Mouse (Mus musculus): ENCODE measurements at regions not wholly inside any gene's neighbourhood (a gene's known extent, or its start where the extent isn't known, plus 50 kb on each side); places are given as distances from the start of the nearest gene placed in this dataset.

- Histone ChIP-seq H3K27me3 (replicated peaks; ENCODE audit: control insufficient read depth, insufficient read depth, low read length) (no peaks in the 10 kb centered on the region), H3K4me3 (ENCODE audit: low read depth, low read length) (no peak overlapping the region), H3K36me3 (ENCODE audit: control insufficient read depth, insufficient read depth, low read length) (no peaks in the 10 kb centered on the region), H3K9me3 (ENCODE audit: control insufficient read depth, low read length) (no peaks in the 10 kb centered on the region), H3K4me1 (replicated peaks; ENCODE audit: control insufficient read depth, insufficient read depth, low read length) (no peaks in the 10 kb centered on the region; the same call in 1 of the 2 replicates), H3K27ac (ENCODE audit: low read depth, low read length) (no peak overlapping the region), H3K4me2 (no peak overlapping the region), H3K9ac (ENCODE audit: low read depth, low read length) (no peak overlapping the region)
- ATAC-seq (replicated peaks; ENCODE audit: low FRiP score) (peak; percentile 39), DNase-seq (ENCODE audit: low spot score) (peak; percentile 39)
- 17% methylated on average over 7 of the region's 7 CpGs for WGBS
Measured at GRCm38 (mm10) chr1:193449394-193450103, 79.5 kb upstream of the Camk1g start.

DNA sequence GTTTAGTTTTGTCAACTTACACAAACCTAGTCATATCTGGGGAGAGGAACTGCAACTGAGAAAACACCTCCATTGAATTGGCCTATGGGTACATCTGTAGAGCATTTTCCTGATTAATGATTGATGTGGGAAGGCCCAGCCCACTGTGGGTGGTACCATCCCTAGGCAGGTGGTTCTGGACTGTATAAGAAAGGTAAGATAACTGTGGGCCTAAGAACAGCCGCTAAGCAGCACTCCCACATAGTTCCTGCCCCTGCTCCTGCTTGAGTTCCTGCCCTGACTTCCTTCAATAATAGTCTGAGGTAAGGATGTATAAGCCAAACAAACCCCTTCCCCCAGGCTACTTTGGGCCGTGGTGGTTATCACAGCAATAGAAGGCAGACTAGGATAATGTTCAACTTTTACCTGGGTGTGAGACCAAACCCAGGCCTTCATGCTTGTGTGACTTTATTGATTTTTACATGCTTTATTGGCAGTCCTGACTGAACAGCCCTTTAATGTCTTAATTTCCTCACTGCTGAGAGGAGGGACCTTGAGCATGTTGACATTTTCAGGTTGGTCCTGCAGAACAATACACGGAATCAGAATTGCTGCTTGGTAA is 78.8 kb upstream of the Camk1g start:
- WGBS, result 55% methylated on average over 3 of the region's 3 CpGs
- ATAC-seq (replicated peaks; ENCODE audit: low FRiP score), result no peak
- Histone ChIP-seq H3K4me2 (no peak overlapping the region), H3K4me3 (ENCODE audit: low read depth, low read length) (no peak overlapping the region), H3K27ac (ENCODE audit: low read depth, low read length) (no peak overlapping the region), H3K4me1 (replicated peaks; ENCODE audit: control insufficient read depth, insufficient read depth, low read length) (no peaks in the 10 kb centered on the region; the same call in 1 of the 2 replicates), H3K9ac (ENCODE audit: low read depth, low read length) (no peak overlapping the region), H3K27me3 (replicated peaks; ENCODE audit: control insufficient read depth, insufficient read depth, low read length) (no peaks in the 10 kb centered on the region), H3K36me3 (ENCODE audit: control insufficient read depth, insufficient read depth, low read length) (no peaks in the 10 kb centered on the region), H3K9me3 (ENCODE audit: control insufficient read depth, low read length) (no peaks in the 10 kb centered on the region)
- DNase-seq (ENCODE audit: low spot score), result no peak

DNA sequence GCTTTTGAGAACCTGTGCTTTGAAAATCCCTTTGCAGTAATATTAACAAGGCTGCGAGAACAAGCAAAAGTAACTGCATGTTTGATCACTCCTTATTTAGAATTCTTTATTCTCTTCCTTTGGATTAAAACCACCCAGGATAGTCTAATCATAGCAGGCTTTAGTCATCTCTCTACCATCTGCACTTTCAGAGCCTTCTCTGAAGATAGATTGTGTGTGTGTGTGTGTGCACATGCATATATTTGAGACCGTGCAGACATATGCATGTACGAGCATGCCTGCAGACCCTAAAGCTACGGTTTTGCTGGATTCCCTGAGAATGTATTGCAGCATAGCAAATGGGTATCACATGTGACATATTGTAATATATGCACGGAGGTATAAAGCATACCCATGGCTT is 77.5 kb upstream of the Camk1g start:
- 85% methylated on average over 5 of the region's 5 CpGs for WGBS
- Histone ChIP-seq H3K4me3 (ENCODE audit: low read depth, low read length) (no peak overlapping the region), H3K36me3 (ENCODE audit: control insufficient read depth, insufficient read depth, low read length) (no peaks in the 10 kb centered on the region), H3K4me2 (no peak overlapping the region), H3K27ac (ENCODE audit: low read depth, low read length) (no peak overlapping the region), H3K9ac (ENCODE audit: low read depth, low read length) (no peak overlapping the region), H3K4me1 (replicated peaks; ENCODE audit: control insufficient read depth, insufficient read depth, low read length) (no peaks in the 10 kb centered on the region; the same call in 1 of the 2 replicates), H3K9me3 (ENCODE audit: control insufficient read depth, low read length) (no peaks in the 10 kb centered on the region), H3K27me3 (replicated peaks; ENCODE audit: control insufficient read depth, insufficient read depth, low read length) (no peaks in the 10 kb centered on the region)
- ATAC-seq (replicated peaks; ENCODE audit: low FRiP score), result no peak
- DNase-seq (ENCODE audit: low spot score), result no peak

DNA sequence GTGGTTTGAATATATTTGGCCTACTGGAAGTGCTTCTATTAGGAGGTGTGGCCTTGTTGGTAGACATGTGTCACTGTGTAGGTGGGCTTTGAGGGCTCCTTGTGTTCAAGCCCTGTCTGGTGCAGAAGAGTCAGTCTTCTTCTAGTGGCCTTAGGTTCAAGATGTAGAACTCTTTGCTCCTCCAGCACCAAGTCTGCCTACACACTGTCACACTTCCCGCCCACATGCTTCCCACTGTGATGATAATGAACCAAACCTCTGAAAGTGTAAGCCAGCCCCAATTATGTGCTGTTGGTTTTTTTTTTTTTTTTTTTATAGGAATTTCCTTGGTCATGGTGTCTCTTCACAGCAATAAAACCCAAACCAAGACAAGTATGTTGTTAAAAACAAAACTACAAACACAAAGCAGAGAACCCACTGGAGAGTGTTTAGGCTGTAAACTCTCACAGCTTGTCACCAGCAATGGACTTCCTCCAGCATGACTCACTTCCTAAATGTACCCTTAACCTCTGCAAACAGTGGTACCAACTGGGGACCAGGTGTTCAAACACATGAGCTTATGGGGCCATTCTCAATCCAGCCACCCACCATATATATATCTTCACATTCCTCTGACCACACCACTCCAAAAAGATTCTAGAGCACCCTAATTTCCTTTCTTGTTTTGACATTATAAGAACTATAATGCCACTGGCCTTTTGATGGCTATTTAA is 74.0 kb upstream of the Camk1g start:
- DNase-seq (ENCODE audit: low spot score), result no peak

GRCm38 (mm10) chr1:193440512-193440911 is 70.4 kb upstream of the Camk1g start:
- Histone ChIP-seq H3K4me2 (no peak overlapping the region), H3K27me3 (replicated peaks; ENCODE audit: control insufficient read depth, insufficient read depth, low read length) (no peaks in the 10 kb centered on the region), H3K4me3 (ENCODE audit: low read depth, low read length) (no peak overlapping the region), H3K9ac (ENCODE audit: low read depth, low read length) (no peak overlapping the region), H3K27ac (ENCODE audit: low read depth, low read length) (no peak overlapping the region), H3K4me1 (replicated peaks; ENCODE audit: control insufficient read depth, insufficient read depth, low read length) (no peaks in the 10 kb centered on the region), H3K36me3 (ENCODE audit: control insufficient read depth, insufficient read depth, low read length) (no peaks in the 10 kb centered on the region), H3K9me3 (ENCODE audit: control insufficient read depth, low read length) (no peaks in the 10 kb centered on the region)
- WGBS, result 0% methylated on average over 1 of the region's 1 CpGs
- DNase-seq (ENCODE audit: low spot score) (no peak), ATAC-seq (replicated peaks; ENCODE audit: low FRiP score) (no peak; the same call in 1 of the 2 replicates)

More for the DNA sequence above, 74.0 kb upstream of the Camk1g start:
- Histone ChIP-seq H3K4me3 (ENCODE audit: low read depth, low read length) (no peak overlapping the region), H3K9me3 (ENCODE audit: control insufficient read depth, low read length) (no peaks in the 10 kb centered on the region), H3K36me3 (ENCODE audit: control insufficient read depth, insufficient read depth, low read length) (no peaks in the 10 kb centered on the region), H3K9ac (ENCODE audit: low read depth, low read length) (no peak overlapping the region), H3K4me1 (replicated peaks; ENCODE audit: control insufficient read depth, insufficient read depth, low read length) (no peaks in the 10 kb centered on the region), H3K4me2 (no peak overlapping the region), H3K27ac (ENCODE audit: low read depth, low read length) (no peak overlapping the region), H3K27me3 (replicated peaks; ENCODE audit: control insufficient read depth, insufficient read depth, low read length) (no peaks in the 10 kb centered on the region)
- 73% methylated on average over 1 of the region's 1 CpGs for WGBS
- no peak for ATAC-seq (replicated peaks; ENCODE audit: low FRiP score)

- Histone ChIP-seq H3K27ac (ENCODE audit: low read depth, low read length) (no peak overlapping the region), H3K36me3 (ENCODE audit: control insufficient read depth, insufficient read depth, low read length) (no peaks in the 10 kb centered on the region), H3K27me3 (replicated peaks; ENCODE audit: control insufficient read depth, insufficient read depth, low read length) (no peaks in the 10 kb centered on the region), H3K9me3 (ENCODE audit: control insufficient read depth, low read length) (no peaks in the 10 kb centered on the region), H3K4me2 (no peak overlapping the region), H3K9ac (ENCODE audit: low read depth, low read length) (no peak overlapping the region), H3K4me1 (replicated peaks; ENCODE audit: control insufficient read depth, insufficient read depth, low read length) (no peaks in the 10 kb centered on the region), H3K4me3 (ENCODE audit: low read depth, low read length) (no peak overlapping the region)
- DNase-seq (ENCODE audit: low spot score) (no peak), ATAC-seq (replicated peaks; ENCODE audit: low FRiP score) (no peak)
- 70% methylated on average over 4 of the region's 4 CpGs for WGBS
Measured at GRCm38 (mm10) chr1:193434281-193434680, 64.2 kb upstream of the Camk1g start.

DNA sequence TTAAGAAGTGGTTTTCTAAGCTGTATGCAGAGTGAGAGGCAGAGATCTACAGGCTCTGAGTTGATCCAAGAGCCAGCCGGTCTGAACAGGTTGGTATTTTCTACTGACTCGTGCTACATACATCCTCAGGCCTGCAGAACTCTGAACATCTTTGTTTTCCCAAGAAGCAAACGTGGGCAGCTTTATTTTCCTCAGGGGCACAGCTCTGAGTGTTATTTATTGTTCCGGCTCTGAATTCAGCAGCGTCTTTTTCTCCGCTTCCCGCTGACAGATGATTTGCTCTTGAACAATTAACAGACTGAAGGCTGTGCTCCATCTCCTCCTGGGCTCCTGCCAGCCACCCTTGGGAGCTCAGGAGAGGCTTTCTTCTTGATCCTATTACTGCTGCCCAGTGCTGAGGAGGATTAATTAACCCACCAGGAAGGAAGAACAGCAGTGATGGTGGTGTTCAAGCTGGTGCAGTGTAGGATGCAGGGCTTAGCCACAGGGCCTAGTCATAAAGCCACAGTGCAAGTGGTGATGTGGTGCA is 63.5 kb upstream of the Camk1g start:
- Histone ChIP-seq H3K9me3 (ENCODE audit: control insufficient read depth, low read length) (no peaks in the 10 kb centered on the region), H3K9ac (ENCODE audit: low read depth, low read length) (no peak overlapping the region), H3K27ac (ENCODE audit: low read depth, low read length) (no peak overlapping the region), H3K27me3 (replicated peaks; ENCODE audit: control insufficient read depth, insufficient read depth, low read length) (no peaks in the 10 kb centered on the region), H3K4me3 (ENCODE audit: low read depth, low read length) (no peak overlapping the region), H3K36me3 (ENCODE audit: control insufficient read depth, insufficient read depth, low read length) (no peaks in the 10 kb centered on the region), H3K4me1 (replicated peaks; ENCODE audit: control insufficient read depth, insufficient read depth, low read length) (no peaks in the 10 kb centered on the region), H3K4me2 (no peak overlapping the region)
- WGBS, result 60% methylated on average over 7 of the region's 7 CpGs
- ATAC-seq (replicated peaks; ENCODE audit: low FRiP score) (no peak), DNase-seq (ENCODE audit: low spot score) (no peak)

DNA sequence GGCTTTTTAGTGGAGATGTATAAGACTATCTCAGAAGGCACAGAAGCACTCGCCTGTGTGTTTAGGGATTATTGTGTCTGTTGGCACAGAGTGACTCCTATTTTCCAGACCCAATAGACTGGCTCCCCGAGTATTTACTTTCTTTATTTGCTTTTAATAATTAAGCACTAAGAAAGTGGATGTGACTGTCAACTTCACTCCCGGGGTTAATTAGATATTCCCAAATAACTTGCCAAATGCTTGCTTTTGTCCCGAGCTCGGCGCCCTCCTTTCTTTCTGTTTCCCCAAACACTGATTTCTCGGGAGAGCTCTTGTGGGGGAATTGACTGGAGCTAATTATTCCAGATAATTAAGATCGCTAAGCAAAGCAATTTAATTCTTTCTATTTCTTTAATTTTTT is 60.1 kb upstream of the Camk1g start:
- no peak overlapping the region for H3K4me2 ChIP-seq
- 61% methylated on average over 8 of the region's 8 CpGs for WGBS
- no peak overlapping the region for H3K9ac ChIP-seq (ENCODE audit: low read depth, low read length)
- no peaks in the 10 kb centered on the region for H3K27me3 ChIP-seq (replicated peaks; ENCODE audit: control insufficient read depth, insufficient read depth, low read length)
- no peak overlapping the region for H3K27ac ChIP-seq (ENCODE audit: low read depth, low read length)
- ATAC-seq (replicated peaks; ENCODE audit: low FRiP score) (no peak), DNase-seq (ENCODE audit: low spot score) (no peak)
- no peaks in the 10 kb centered on the region for H3K9me3 ChIP-seq (ENCODE audit: control insufficient read depth, low read length)
- H3K4me3 ChIP-seq (ENCODE audit: low read depth, low read length), result no peak overlapping the region
- no peaks in the 10 kb centered on the region for H3K4me1 ChIP-seq (replicated peaks; ENCODE audit: control insufficient read depth, insufficient read depth, low read length)
- no peaks in the 10 kb centered on the region for H3K36me3 ChIP-seq (ENCODE audit: control insufficient read depth, insufficient read depth, low read length)

All from liver, embryonic 11.5 days (tissue).